Mouse (Mus musculus) lung, postnatal 36 days (tissue): ENCODE data around the gene C1rl.
"Not testable (repeated sequence)": the region's sequence is repeated elsewhere in the genome, so short reads cannot be mapped to it uniquely, and the experiment has no call there.

Experiments used
- DNase-seq: peaks from one replicate; pipeline ENCODE4 v3.0.0; 2022; ENCODE audit warnings: mixed read lengths

Gene C1rl

GRCm38 (mm10) chr6:124506991-124507390, 14.1 kb downstream of the C1rl start:
- no peak for DNase-seq

GRCm38 (mm10) chr6:124508292-124508691, 15.4 kb downstream of the C1rl start:
- DNase-seq = no peak

- DNase-seq = not testable (repeated sequence)
Observed at GRCm38 (mm10) chr6:124509192-124509591, 16.3 kb downstream of the C1rl start.

- no peak for DNase-seq
Observed at GRCm38 (mm10) chr6:124511936-124512335, 19.0 kb downstream of the C1rl start.

- peak; percentile 84 for DNase-seq
Observed at GRCm38 (mm10) chr6:124512355-124512836, 19.5 kb downstream of the C1rl start, which contains the start of gene C1ra. Gene C1ra, plus strand, starts transcription at chr6:124512405.

- DNase-seq = not testable (repeated sequence)
Observed at GRCm38 (mm10) chr6:124517733-124518132, 24.8 kb downstream of the C1rl start.

GRCm38 (mm10) chr6:124522082-124522481, 29.2 kb downstream of the C1rl start:
- not testable (repeated sequence) for DNase-seq

- no peak for DNase-seq
Observed at GRCm38 (mm10) chr6:124527881-124528280, 35.0 kb downstream of the C1rl start.

GRCm38 (mm10) chr6:124531077-124531476, 38.2 kb downstream of the C1rl start:
- DNase-seq = no peak

GRCm38 (mm10) chr6:124536125-124536829, 43.4 kb downstream of the C1rl start:
- DNase-seq = not testable (repeated sequence)

- not testable (repeated sequence) for DNase-seq
Observed at GRCm38 (mm10) chr6:124541176-124541575, 48.3 kb downstream of the C1rl start.

- peak; percentile 86 for DNase-seq
Observed at GRCm38 (mm10) chr6:124542284-124542683, 49.4 kb downstream of the C1rl start, which contains the start of gene C1s1. Gene C1s1, minus strand, starts transcription at chr6:124542359.

- peak; percentile 15 for DNase-seq
Observed at GRCm38 (mm10) chr6:124544466-124544865, 51.6 kb downstream of the C1rl start.

GRCm38 (mm10) chr6:124545425-124545824, 52.5 kb downstream of the C1rl start:
- DNase-seq = no peak

GRCm38 (mm10) chr6:124547979-124548378, 55.1 kb downstream of the C1rl start:
- DNase-seq = not testable (repeated sequence)

- DNase-seq = no peak
Observed at GRCm38 (mm10) chr6:124549023-124549550, 56.2 kb downstream of the C1rl start.

- peak; percentile 10 for DNase-seq
Observed at GRCm38 (mm10) chr6:124552766-124553165, 59.9 kb downstream of the C1rl start.

- not testable (repeated sequence) for DNase-seq
Observed at GRCm38 (mm10) chr6:124555956-124556355, 63.0 kb downstream of the C1rl start.
